Mouse (Mus musculus): Measurements from ENCODE around the gene Ankrd40. TPM values are rescaled to one million over a fixed set of nuclear protein-coding genes. Genes with fewer than 3 reads are reported as not detected.

The Ankrd40 gene
- total and polyA plus RNA-seq, 3 experiments = 254 to 287 (median 285) TPM

- Histone ChIP-seq H3K27ac (no peak overlapping the region), H3K9ac (ENCODE audit: low read depth, low read length) (no peak overlapping the region), H3K27me3 (ENCODE audit: control insufficient read depth, insufficient read depth, low read length) (no peaks in the 10 kb centered on the region), H3K4me1 (ENCODE audit: control insufficient read depth, insufficient read depth, low read length) (peaks cover 7% of the 10 kb centered on the region), H3K79me2 (replicated peaks; ENCODE audit: control insufficient read depth, insufficient read depth, low read length) (no peaks in the 10 kb centered on the region), H3K4me3 (no peak overlapping the region), H3K36me3 (ENCODE audit: control insufficient read depth, insufficient read depth, low read length) (peaks cover 6% of the 10 kb centered on the region)
- TF ChIP-seq POLR2A (IDR thresholded peaks at IDR 0.05; ENCODE audit: insufficient read depth, low read depth, low read length) = no peak
- TF ChIP-seq EP300 (IDR thresholded peaks at IDR 0.05; ENCODE audit: insufficient read depth, low read depth, low read length) = no peak
- TF ChIP-seq CTCF (IDR thresholded peaks at IDR 0.05) = no peak
- no peak for DNase-seq
- intact Hi-C loops (cut with DNase I) = no loop called here
- 84% methylated on average over 11 of the region's 11 CpGs for WGBS
Measured at GRCm38 (mm10) chr11:94285886-94286574, 41.8 kb upstream of the Ankrd40 start.

GRCm38 (mm10) chr11:94287105-94287504 is 40.7 kb upstream of the Ankrd40 start:
- intact Hi-C loops (cut with DNase I) = no loop called here
- Histone ChIP-seq H3K4me1 (ENCODE audit: control insufficient read depth, insufficient read depth, low read length) (peaks cover 2% of the 10 kb centered on the region; the same call in 1 of the 2 replicates), H3K36me3 (ENCODE audit: control insufficient read depth, insufficient read depth, low read length) (peaks cover 6% of the 10 kb centered on the region), H3K27ac (no peak overlapping the region), H3K4me3 (no peak overlapping the region), H3K9ac (ENCODE audit: low read depth, low read length) (no peak overlapping the region), H3K27me3 (ENCODE audit: control insufficient read depth, insufficient read depth, low read length) (no peaks in the 10 kb centered on the region), H3K79me2 (replicated peaks; ENCODE audit: control insufficient read depth, insufficient read depth, low read length) (no peaks in the 10 kb centered on the region)
- TF ChIP-seq POLR2A (IDR thresholded peaks at IDR 0.05; ENCODE audit: insufficient read depth, low read depth, low read length) (no peak), CTCF (IDR thresholded peaks at IDR 0.05) (no peak), EP300 (IDR thresholded peaks at IDR 0.05; ENCODE audit: insufficient read depth, low read depth, low read length) (no peak)
- 71% methylated on average over 5 of the region's 5 CpGs for WGBS
- no peak for DNase-seq

- Histone ChIP-seq H3K36me3 (ENCODE audit: control insufficient read depth, insufficient read depth, low read length) (peaks cover 18% of the 10 kb centered on the region), H3K27ac (no peak overlapping the region), H3K4me3 (no peak overlapping the region), H3K79me2 (replicated peaks; ENCODE audit: control insufficient read depth, insufficient read depth, low read length) (no peaks in the 10 kb centered on the region), H3K9ac (ENCODE audit: low read depth, low read length) (no peak overlapping the region), H3K4me1 (ENCODE audit: control insufficient read depth, insufficient read depth, low read length) (peaks cover 2% of the 10 kb centered on the region; the same call in 1 of the 2 replicates), H3K27me3 (ENCODE audit: control insufficient read depth, insufficient read depth, low read length) (no peaks in the 10 kb centered on the region)
- no peak for DNase-seq
- TF ChIP-seq POLR2A (IDR thresholded peaks at IDR 0.05; ENCODE audit: insufficient read depth, low read depth, low read length) (no peak), CTCF (IDR thresholded peaks at IDR 0.05) (no peak), EP300 (IDR thresholded peaks at IDR 0.05; ENCODE audit: insufficient read depth, low read depth, low read length) (no peak)
- WGBS = 75% methylated on average over 10 of the region's 10 CpGs
- intact Hi-C loops (cut with DNase I) = loop anchor here (5.0 kb wide), 1 partner anchor 197 kb away; the partner anchor contains the start of gene Spata20
Measured at GRCm38 (mm10) chr11:94290062-94290740, 37.6 kb upstream of the Ankrd40 start.

GRCm38 (mm10) chr11:94294996-94295845 is 32.6 kb upstream of the Ankrd40 start:
- H3K27ac ChIP-seq = no peak overlapping the region
- DNase-seq = no peak
- 78% methylated on average over 9 of the region's 9 CpGs for WGBS
- no peak for TF ChIP-seq POLR2A (IDR thresholded peaks at IDR 0.05; ENCODE audit: insufficient read depth, low read depth, low read length)
- TF ChIP-seq CTCF (IDR thresholded peaks at IDR 0.05) = no peak
- no peak for TF ChIP-seq EP300 (IDR thresholded peaks at IDR 0.05; ENCODE audit: insufficient read depth, low read depth, low read length)
- no peak overlapping the region for H3K4me3 ChIP-seq
- peaks cover 18% of the 10 kb centered on the region for H3K36me3 ChIP-seq (ENCODE audit: control insufficient read depth, insufficient read depth, low read length)
- H3K27me3 ChIP-seq (ENCODE audit: control insufficient read depth, insufficient read depth, low read length) = no peaks in the 10 kb centered on the region
- intact Hi-C loops (cut with DNase I) = loop anchor here (5.0 kb wide), 1 partner anchor 192 kb away; the partner anchor contains the start of gene Spata20
- no peaks in the 10 kb centered on the region for H3K4me1 ChIP-seq (ENCODE audit: control insufficient read depth, insufficient read depth, low read length)
- H3K9ac ChIP-seq (ENCODE audit: low read depth, low read length) = no peak overlapping the region
- no peaks in the 10 kb centered on the region for H3K79me2 ChIP-seq (replicated peaks; ENCODE audit: control insufficient read depth, insufficient read depth, low read length)

- DNase-seq = no peak
- Histone ChIP-seq H3K36me3 (ENCODE audit: control insufficient read depth, insufficient read depth, low read length) (peaks cover 62% of the 10 kb centered on the region), H3K27ac (no peak overlapping the region), H3K79me2 (replicated peaks; ENCODE audit: control insufficient read depth, insufficient read depth, low read length) (peaks cover 10% of the 10 kb centered on the region), H3K4me1 (ENCODE audit: control insufficient read depth, insufficient read depth, low read length) (peaks cover 11% of the 10 kb centered on the region), H3K27me3 (ENCODE audit: control insufficient read depth, insufficient read depth, low read length) (no peaks in the 10 kb centered on the region), H3K9ac (ENCODE audit: low read depth, low read length) (no peak overlapping the region), H3K4me3 (no peak overlapping the region)
- intact Hi-C loops (cut with DNase I) = no loop called here
- WGBS = 76% methylated on average over 1 of the region's 1 CpGs
- TF ChIP-seq CTCF (IDR thresholded peaks at IDR 0.05) (no peak), POLR2A (IDR thresholded peaks at IDR 0.05; ENCODE audit: insufficient read depth, low read depth, low read length) (no peak), EP300 (IDR thresholded peaks at IDR 0.05; ENCODE audit: insufficient read depth, low read depth, low read length) (no peak)
Measured at GRCm38 (mm10) chr11:94312733-94313132, 15.1 kb upstream of the Ankrd40 start.

All from heart, adult 2 months (tissue).